Mouse (Mus musculus) testis, adult 2 months (tissue): ENCODE data around the gene Cnot11. TPM values are rescaled to one million over a fixed set of nuclear protein-coding genes. Genes with fewer than 3 reads are reported as not detected.

Experiments
- H3K27ac ChIP-seq: fragments of 200-500 bp; 2 replicates; pipeline ENCODE4 v1.5.1; 2012; ENCODE audit warnings: low read depth, low read length; ENCODE audit not compliant: control insufficient read depth, insufficient read depth
- H3K27me3 ChIP-seq: fragments of 200-500 bp; 2 replicates; pipeline ENCODE4 v1.6.1; 2012; ENCODE audit warnings: mild to moderate bottlenecking, low read length, moderate library complexity; ENCODE audit not compliant: control insufficient read depth, insufficient read depth
- H3K36me3 ChIP-seq: fragments of 200-500 bp; 2 replicates; pipeline ENCODE4 v1.6.1; 2012; ENCODE audit warnings: mild to moderate bottlenecking, low read length; ENCODE audit not compliant: control insufficient read depth, insufficient read depth
- H3K4me1 ChIP-seq: fragments of 200-500 bp; 2 replicates; pipeline ENCODE4 v1.6.1; 2012; ENCODE audit warnings: low read length; ENCODE audit not compliant: control insufficient read depth, insufficient read depth
- H3K4me3 ChIP-seq: fragments of 200-500 bp; 2 replicates; pipeline ENCODE4 v1.5.1; 2012; ENCODE audit warnings: low read depth, mild to moderate bottlenecking, low read length, moderate library complexity, mixed read lengths; ENCODE audit not compliant: control insufficient read depth
- CTCF ChIP-seq: fragments of 200-500 bp; IDR thresholded peaks from 2 replicates; pipeline ENCODE4 v1.5.1; 2012; ENCODE audit warnings: low read depth, mild to moderate bottlenecking, inconsistent platforms, low read length, moderate library complexity; ENCODE audit not compliant: control insufficient read depth, insufficient read depth, insufficient replicate concordance
- POLR2A ChIP-seq: fragments of 200-500 bp; IDR thresholded peaks from 2 replicates; pipeline ENCODE4 v1.6.1; 2012; ENCODE audit warnings: low read depth, mild to moderate bottlenecking, inconsistent platforms, low read length, moderate library complexity; ENCODE audit not compliant: control insufficient read depth
- polyA plus RNA-seq: library from polyadenylated mRNA; depleted of rRNA; stranded (reverse); fragments of >200 nt; gene quantifications from 2 replicates; pipeline ENCODE4 v1.2.3, GENCODE M21; 2012

Cnot11 gene
- polyA plus RNA-seq, 1 experiment = 9.2 TPM

DNA sequence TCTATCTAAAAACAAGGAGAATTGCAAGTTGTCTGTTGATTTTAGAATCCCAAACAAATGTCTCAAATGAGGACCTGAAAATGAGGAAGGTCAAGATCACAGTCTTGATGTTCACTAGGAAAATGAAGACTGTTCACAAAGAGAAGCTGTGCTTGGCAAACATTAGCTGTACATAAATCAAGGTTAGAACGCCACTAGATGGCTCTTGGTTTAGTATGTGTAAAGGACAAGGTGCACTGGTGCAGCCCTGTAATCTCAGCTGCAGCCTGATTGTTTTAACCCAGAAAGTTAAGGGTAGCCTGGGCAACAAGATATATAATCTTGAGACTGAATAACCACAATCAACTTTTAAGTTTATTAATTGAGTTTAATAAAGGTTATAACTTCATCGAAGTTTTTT lies 12.4 kb downstream of the Cnot11 start:
- H3K4me1 ChIP-seq = no peaks in the 10 kb centered on the region
- H3K27me3 ChIP-seq = no peaks in the 10 kb centered on the region
- H3K4me3 ChIP-seq = no peak overlapping the region
- TF ChIP-seq CTCF (no peak), POLR2A (no peak)
- no peak overlapping the region for H3K27ac ChIP-seq
- no peaks in the 10 kb centered on the region; the same call in 1 of the 2 replicates for H3K36me3 ChIP-seq

DNA sequence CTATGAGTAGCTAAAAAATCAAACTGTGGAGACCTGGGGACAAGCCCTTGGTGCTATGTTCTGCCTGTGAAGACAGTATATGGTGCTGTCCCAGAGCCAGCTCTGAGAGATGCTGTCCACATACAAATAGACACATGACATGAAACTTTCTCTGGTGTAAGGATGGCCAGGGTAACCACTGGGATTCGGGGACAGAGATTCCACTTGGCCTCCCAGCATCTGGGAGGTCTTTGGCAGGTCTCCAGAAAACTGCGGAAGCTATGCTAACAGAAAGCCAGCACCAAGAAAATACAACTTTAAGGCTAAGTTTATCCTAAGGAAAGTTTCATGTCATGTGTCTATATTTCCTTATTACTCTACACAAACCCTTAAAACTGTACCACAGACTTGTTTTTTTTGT lies 15.0 kb downstream of the Cnot11 start:
- H3K4me3 ChIP-seq = no peak overlapping the region
- TF ChIP-seq POLR2A = no peak
- TF ChIP-seq CTCF = no peak
- no peaks in the 10 kb centered on the region for H3K4me1 ChIP-seq
- H3K27me3 ChIP-seq = no peaks in the 10 kb centered on the region
- H3K27ac ChIP-seq = no peak overlapping the region
- no peaks in the 10 kb centered on the region; the same call in none of the 2 replicates for H3K36me3 ChIP-seq

DNA sequence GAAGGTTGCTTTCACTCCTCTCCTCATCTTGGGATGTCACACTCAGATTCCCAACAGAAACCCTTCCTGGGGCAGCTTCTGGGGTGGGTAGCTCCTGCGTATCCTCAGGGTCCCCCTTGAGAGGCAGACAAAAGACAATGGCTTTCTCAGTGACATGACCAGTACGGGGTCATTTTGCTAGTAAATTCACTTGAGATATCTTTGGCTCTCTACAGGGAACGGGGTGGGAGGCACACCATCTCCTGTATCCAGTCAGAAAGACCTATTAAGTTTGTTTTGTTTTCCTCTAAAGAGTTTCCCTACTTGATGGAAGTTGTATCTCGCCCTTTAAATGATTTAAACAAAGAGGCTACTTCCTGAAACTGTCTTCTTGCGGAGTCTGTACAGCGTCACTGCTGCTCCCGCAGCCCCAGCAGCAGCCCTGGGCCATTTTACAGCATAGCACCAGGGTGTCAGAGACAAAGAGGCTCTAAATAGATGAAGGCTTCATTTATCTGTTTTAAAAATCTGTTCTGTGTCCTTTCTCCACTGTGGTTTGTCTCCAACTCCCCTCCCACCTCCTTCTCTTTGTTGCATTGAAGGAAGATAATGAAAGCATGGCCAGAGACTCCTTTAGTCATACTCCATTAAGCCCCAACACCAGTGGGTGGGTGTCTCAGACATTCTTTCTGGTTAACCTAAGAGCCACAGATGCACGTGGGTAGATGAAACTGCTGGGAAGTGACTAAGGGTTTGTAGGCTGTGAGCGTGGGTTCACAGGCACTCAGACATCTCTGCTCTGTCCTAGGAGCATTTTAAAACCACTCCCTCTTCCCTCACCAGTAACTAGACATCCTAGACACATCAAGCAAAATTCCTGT lies 21.0 kb downstream of the Cnot11 start:
- no peak overlapping the region for H3K4me3 ChIP-seq
- H3K27ac ChIP-seq = no peak overlapping the region
- H3K27me3 ChIP-seq = no peaks in the 10 kb centered on the region
- TF ChIP-seq CTCF (no peak), POLR2A (no peak)
- H3K36me3 ChIP-seq = no peaks in the 10 kb centered on the region; the same call in 1 of the 2 replicates
- no peaks in the 10 kb centered on the region for H3K4me1 ChIP-seq

DNA sequence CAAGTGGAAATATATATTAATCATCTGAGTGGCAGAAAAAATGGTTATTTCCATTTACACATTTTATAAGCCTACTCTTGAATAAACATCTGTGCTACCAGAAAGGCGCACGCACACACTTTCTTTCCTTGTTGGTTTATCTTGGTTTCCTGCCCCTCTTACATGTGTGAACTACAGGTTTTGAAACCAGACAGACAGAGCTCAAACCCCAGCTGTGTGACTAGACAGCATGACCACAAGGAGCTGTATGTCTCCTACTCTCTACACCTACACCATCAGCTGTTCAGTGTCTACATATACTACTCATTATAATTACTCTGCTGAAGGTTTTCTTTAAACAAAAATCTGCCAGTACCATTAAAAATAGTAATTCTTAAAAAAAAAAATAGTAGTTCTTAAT lies 24.2 kb downstream of the Cnot11 start:
- Histone ChIP-seq H3K36me3 (no peaks in the 10 kb centered on the region; the same call in none of the 2 replicates), H3K27ac (no peak overlapping the region), H3K4me3 (no peak overlapping the region), H3K27me3 (no peaks in the 10 kb centered on the region), H3K4me1 (no peaks in the 10 kb centered on the region)
- no peak for TF ChIP-seq POLR2A
- no peak for TF ChIP-seq CTCF

DNA sequence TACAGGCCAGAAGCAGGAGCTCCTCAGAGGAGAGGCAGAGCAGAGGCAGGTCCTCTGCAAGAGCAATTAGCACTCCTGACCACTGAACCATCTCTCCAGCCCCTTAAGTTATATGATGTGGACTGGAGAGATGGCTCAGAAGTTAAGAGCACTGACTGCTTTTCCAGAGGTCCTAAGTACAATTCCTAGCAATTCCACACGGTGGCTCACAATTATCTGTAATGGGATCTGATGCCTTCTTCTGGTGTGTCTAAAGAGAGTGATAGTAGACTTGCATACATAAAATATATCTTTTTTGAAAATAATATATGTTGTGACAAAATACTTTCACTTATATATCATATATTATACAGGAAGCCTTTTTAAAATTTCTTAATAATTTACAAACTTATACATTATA lies 27.1 kb downstream of the Cnot11 start:
- H3K36me3 ChIP-seq = no peaks in the 10 kb centered on the region; the same call in 1 of the 2 replicates
- TF ChIP-seq CTCF = no peak
- no peak for TF ChIP-seq POLR2A
- no peaks in the 10 kb centered on the region for H3K27me3 ChIP-seq
- no peak overlapping the region for H3K4me3 ChIP-seq
- no peak overlapping the region for H3K27ac ChIP-seq
- no peaks in the 10 kb centered on the region for H3K4me1 ChIP-seq

DNA sequence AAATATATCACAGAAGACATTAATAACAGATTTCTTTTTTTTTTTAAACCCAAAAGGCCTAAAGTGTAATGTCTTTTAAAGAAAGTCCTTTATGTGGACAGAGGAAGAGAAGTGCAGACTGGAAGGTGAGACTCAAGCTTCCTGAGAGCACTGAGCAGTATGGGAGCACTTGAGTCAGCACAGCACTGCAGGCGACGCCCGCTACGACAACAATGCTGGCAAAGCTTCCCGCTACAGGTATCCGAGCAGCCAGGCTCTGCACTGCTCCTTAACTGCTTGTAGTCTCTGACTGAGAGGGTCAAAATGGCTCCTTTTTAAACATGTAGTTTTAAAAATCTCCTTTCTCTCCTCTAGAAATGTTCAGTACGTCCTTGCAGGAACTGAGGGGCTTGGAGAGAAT lies 28.4 kb downstream of the Cnot11 start:
- no peaks in the 10 kb centered on the region; the same call in 1 of the 2 replicates for H3K36me3 ChIP-seq
- no peak for TF ChIP-seq POLR2A
- no peak for TF ChIP-seq CTCF
- H3K4me3 ChIP-seq = no peak overlapping the region
- no peaks in the 10 kb centered on the region for H3K4me1 ChIP-seq
- no peak overlapping the region for H3K27ac ChIP-seq
- H3K27me3 ChIP-seq = no peaks in the 10 kb centered on the region

DNA sequence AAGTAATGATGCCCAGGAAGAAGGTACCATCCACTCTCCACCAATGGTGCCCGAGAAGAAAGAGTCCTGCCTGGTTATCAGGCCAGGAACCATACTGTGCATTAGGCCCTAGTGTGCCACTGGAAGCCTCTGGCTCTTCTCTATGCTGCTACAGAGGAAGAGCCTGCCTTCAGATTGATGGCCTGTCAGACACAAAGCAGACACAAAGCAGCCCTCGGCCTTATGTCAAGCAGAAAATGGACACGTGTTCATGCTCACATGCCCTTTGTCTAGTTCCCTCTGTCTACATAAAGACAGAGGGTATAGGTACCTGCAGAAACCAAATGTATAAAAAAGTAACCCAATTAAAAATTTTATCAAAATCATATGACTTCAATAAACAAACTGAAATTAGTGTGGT lies 29.8 kb downstream of the Cnot11 start:
- no peak overlapping the region for H3K4me3 ChIP-seq

More for the DNA sequence above, 29.8 kb downstream of the Cnot11 start:
- TF ChIP-seq POLR2A (no peak), CTCF (no peak)
- H3K4me1 ChIP-seq = no peaks in the 10 kb centered on the region
- no peak overlapping the region for H3K27ac ChIP-seq
- H3K27me3 ChIP-seq = no peaks in the 10 kb centered on the region
- no peaks in the 10 kb centered on the region; the same call in 1 of the 2 replicates for H3K36me3 ChIP-seq
